Mouse (Mus musculus) hindbrain, embryonic 11.5 days (tissue): ENCODE data around the gene Sox6. TPM values are rescaled to one million over a fixed set of nuclear protein-coding genes. Genes with fewer than 3 reads are reported as not detected.

Experiments
- ATAC-seq: fragments of 200-750 bp; cut with Nextera tagmentation; 2 replicates; pipeline ENCODE4 v1.8.0; 2017; ENCODE audit warnings: mild to moderate bottlenecking, moderate TSS enrichment, moderate library complexity; ENCODE audit not compliant: low FRiP score
- DNase-seq: peaks from one replicate; pipeline ENCODE4 v3.0.0-alpha.2; 2015; ENCODE audit warnings: low spot score
- H3K27ac ChIP-seq: fragments of 300-500 bp; sonication (generic); 2 replicates; pipeline ENCODE4 v1.5.1; 2014; ENCODE audit warnings: mild to moderate bottlenecking, low read depth, low read length
- H3K27me3 ChIP-seq: fragments of 300-500 bp; sonication (generic); 2 replicates; pipeline ENCODE4 v1.6.1; 2014; ENCODE audit warnings: mild to moderate bottlenecking, low read length, moderate library complexity, mixed read lengths; ENCODE audit not compliant: control insufficient read depth, insufficient read depth
- H3K36me3 ChIP-seq: fragments of 300-500 bp; sonication (generic); 2 replicates; pipeline ENCODE4 v1.6.1; 2014; ENCODE audit warnings: mild to moderate bottlenecking, low read length, moderate library complexity, mixed read lengths; ENCODE audit not compliant: control insufficient read depth, insufficient read depth
- H3K4me1 ChIP-seq: fragments of 300-500 bp; sonication (generic); replicated peaks from 2 replicates; pipeline ENCODE4 v1.6.1; 2014; ENCODE audit warnings: low read length, mixed read lengths; ENCODE audit not compliant: control insufficient read depth, insufficient read depth
- H3K4me2 ChIP-seq: fragments of 300-500 bp; sonication (generic); replicated peaks from 2 replicates; pipeline ENCODE4 v1.6.1; 2014; ENCODE audit warnings: mild to moderate bottlenecking, low read depth, low read length
- H3K4me3 ChIP-seq: fragments of 300-500 bp; sonication (generic); 2 replicates; pipeline ENCODE4 v1.5.1; 2014; ENCODE audit warnings: low read depth, low read length
- H3K9ac ChIP-seq: fragments of 300-500 bp; sonication (generic); 2 replicates; pipeline ENCODE4 v1.6.1; 2014; ENCODE audit warnings: low read depth, low read length
- H3K9me3 ChIP-seq: fragments of 300-500 bp; sonication (generic); 2 replicates; pipeline ENCODE4 v1.6.1; 2016; ENCODE audit warnings: low read length; ENCODE audit not compliant: control insufficient read depth
- WGBS: fragments of 180-500 bp; shearing (Covaris S2); extraction: QIAGEN DNeasy Blood & Tissue Kit; methylation state at CpG from one replicate; pipeline ENCODE4 v1.1.7; 2014; 5-methylcytosine and 5-hydroxymethylcytosine counted together
- polyA plus RNA-seq: library from polyadenylated mRNA; unstranded; fragments of >200 nt; fragmentation: Nextera tagmentation; extraction: Ambion mirVana; gene quantifications from 2 replicates; pipeline ENCODE4 v1.2.1, GENCODE M21; 2014

Gene Sox6
- polyA plus RNA-seq, 1 experiment from 2014 or later, result 49.4 TPM

GRCm38 (mm10) chr7:115453713-115454073 is 584.9 kb downstream of the Sox6 start:
- DNase-seq, result no peak

GRCm38 (mm10) chr7:115453042-115453712 is 585.4 kb downstream of the Sox6 start:
- ATAC-seq (peak; percentile 54; the same call in 1 of the 2 replicates), DNase-seq (peak; percentile 86)
- Histone ChIP-seq H3K9me3 (no peaks in the 10 kb centered on the region), H3K4me2 (no peak overlapping the region), H3K4me3 (no peak overlapping the region), H3K9ac (no peak overlapping the region), H3K36me3 (no peaks in the 10 kb centered on the region), H3K27ac (no peak overlapping the region), H3K4me1 (no peaks in the 10 kb centered on the region), H3K27me3 (no peaks in the 10 kb centered on the region)
- WGBS, result 28% methylated on average over 21 of the region's 21 CpGs

More at GRCm38 (mm10) chr7:115453713-115454073, 584.9 kb downstream of the Sox6 start:
- no peaks in the 10 kb centered on the region for H3K9me3 ChIP-seq
- H3K4me2 ChIP-seq, result no peak overlapping the region
- H3K4me1 ChIP-seq, result no peaks in the 10 kb centered on the region
- no peak overlapping the region for H3K9ac ChIP-seq
- no peaks in the 10 kb centered on the region for H3K36me3 ChIP-seq
- no peak overlapping the region for H3K27ac ChIP-seq
- H3K27me3 ChIP-seq, result no peaks in the 10 kb centered on the region
- H3K4me3 ChIP-seq, result no peak overlapping the region
- WGBS, result 49% methylated on average over 7 of the region's 7 CpGs
- ATAC-seq, result no peak

DNA sequence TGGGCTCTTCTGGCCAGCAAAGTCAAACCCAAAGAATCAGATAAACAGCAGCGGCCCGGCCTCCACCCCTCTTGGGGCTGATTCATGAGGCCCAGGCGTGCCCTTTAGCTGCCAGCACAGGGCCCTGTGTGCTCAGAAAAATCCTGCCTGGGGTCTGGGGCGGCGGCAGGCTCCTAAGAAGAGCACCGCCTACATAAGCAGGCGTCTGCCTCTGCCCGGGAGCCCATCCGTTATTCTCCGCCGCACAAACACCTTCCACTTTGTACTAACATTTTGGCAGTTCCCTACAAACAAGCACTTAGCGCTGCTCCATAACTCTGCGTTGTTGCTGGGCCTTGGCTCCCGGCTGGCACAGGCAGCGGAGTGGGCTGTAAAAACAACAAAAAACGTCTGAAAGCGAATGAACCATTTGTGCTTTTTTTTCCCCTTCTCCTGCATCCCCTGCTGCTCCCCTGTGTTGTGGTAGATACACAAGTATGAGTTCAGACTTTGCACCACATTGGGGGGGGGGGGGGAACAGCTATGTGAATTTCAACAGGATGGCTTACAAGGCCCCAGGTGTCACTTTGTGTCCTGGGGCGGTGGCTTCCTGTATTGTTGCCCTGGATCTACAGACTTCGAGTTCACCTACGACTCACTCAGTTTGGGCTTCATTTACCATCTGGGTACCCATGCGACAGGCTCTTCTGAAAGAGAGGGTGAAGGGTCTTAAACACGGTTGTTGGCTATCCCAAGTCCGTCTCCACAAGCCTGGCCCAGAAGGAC is 588.0 kb downstream of the Sox6 start:
- WGBS, result 41% methylated on average over 23 of the region's 23 CpGs
- Histone ChIP-seq H3K36me3 (no peaks in the 10 kb centered on the region), H3K4me1 (peaks cover 3% of the 10 kb centered on the region; the same call in 1 of the 2 replicates), H3K27me3 (no peaks in the 10 kb centered on the region), H3K4me3 (no peak overlapping the region), H3K9me3 (no peaks in the 10 kb centered on the region), H3K9ac (no peak overlapping the region), H3K4me2 (no peak overlapping the region), H3K27ac (no peak overlapping the region)
- ATAC-seq (no peak), DNase-seq (no peak)

DNA sequence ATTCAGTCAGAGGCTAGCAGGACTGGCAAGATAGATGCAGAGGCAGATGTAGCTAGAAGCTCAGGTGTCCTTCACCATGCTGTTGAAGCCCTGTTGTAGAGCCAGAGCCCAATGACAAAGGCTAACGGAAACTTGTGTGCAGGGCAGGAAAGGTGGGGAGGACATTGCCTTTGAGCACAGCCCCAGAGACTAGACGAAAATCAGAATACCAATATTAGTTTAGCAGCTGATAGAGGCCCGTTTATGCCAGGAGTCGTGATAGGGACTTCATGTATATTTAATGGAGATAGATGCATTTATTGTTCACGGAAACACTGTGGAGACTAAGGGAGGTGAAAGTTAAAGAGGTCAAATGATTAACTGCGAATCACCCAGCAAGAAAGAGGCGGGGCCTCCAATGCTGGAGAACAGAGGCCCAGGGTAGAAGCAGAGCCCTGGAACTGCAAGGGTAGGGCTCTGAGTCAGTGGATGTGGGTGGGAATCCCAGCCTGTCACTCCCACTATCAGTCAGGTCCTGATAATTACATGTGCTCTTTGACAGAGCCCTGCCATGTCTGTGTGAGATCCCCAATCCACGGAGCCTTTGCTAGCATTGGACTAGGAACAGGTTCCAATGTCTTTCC is 590.1 kb downstream of the Sox6 start:
- Histone ChIP-seq H3K27ac (no peak overlapping the region), H3K9ac (no peak overlapping the region), H3K9me3 (no peaks in the 10 kb centered on the region), H3K4me3 (no peak overlapping the region), H3K27me3 (no peaks in the 10 kb centered on the region), H3K4me2 (no peak overlapping the region), H3K36me3 (no peaks in the 10 kb centered on the region), H3K4me1 (peaks cover 3% of the 10 kb centered on the region; the same call in 1 of the 2 replicates)
- DNase-seq, result no peak
- ATAC-seq, result no peak
- WGBS, result 60% methylated on average over 8 of the region's 8 CpGs

DNA sequence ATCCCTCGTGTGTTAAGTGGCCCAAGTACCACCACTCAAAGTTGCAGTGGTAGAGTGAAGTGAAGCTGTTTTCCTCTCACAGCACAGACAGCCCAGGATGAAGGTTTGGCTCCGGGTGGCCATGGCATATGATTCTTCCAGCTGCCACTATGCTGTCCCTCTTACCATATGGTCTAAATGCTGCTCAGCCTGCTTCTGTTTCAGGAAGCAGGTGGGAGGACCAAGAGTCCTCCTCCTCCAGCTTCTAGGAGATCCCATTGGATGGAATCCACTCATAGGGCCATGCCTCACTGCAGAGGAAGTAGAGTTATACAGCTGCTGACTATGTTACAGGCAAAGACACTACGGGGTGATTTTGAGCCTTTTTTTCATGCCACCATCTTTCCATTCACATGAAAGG is 591.5 kb downstream of the Sox6 start:
- no peak for ATAC-seq
- 75% methylated on average over 3 of the region's 3 CpGs for WGBS
- Histone ChIP-seq H3K9ac (no peak overlapping the region), H3K36me3 (no peaks in the 10 kb centered on the region), H3K4me3 (no peak overlapping the region), H3K9me3 (no peaks in the 10 kb centered on the region), H3K4me1 (peaks cover 3% of the 10 kb centered on the region; the same call in 1 of the 2 replicates), H3K27me3 (no peaks in the 10 kb centered on the region), H3K4me2 (no peak overlapping the region), H3K27ac (no peak overlapping the region)
- DNase-seq, result no peak

DNA sequence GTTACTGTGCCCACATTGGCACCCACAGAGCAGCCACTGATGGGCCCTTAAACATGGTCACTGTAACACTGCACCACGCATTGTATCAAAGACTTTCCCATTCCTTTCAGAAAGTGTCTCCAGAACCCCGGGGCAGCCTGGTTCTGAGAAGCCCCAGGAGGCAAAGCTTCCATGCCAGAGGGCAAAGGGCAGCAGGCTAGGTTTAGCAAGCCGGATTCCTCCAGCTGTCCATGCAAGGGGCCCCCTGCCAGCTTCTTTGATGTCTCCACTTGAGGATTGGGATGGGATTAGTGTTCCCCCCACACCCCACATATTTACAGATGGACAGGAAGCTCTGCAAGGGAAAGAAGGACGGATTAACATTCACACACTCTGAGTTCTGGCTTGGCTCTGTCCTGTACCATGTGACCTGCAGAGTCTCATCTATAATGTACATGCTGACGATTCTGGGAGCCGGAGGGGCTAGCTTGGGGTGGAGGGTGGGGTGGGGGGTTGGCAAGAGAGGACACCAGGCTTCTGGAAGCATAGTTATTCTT is 592.0 kb downstream of the Sox6 start:
- Histone ChIP-seq H3K27me3 (no peaks in the 10 kb centered on the region), H3K27ac (no peak overlapping the region), H3K4me3 (no peak overlapping the region), H3K9me3 (no peaks in the 10 kb centered on the region), H3K9ac (no peak overlapping the region), H3K36me3 (no peaks in the 10 kb centered on the region), H3K4me1 (peaks cover 3% of the 10 kb centered on the region; the same call in 1 of the 2 replicates), H3K4me2 (no peak overlapping the region)
- DNase-seq (no peak), ATAC-seq (no peak)
- WGBS, result 26% methylated on average over 6 of the region's 6 CpGs

DNA sequence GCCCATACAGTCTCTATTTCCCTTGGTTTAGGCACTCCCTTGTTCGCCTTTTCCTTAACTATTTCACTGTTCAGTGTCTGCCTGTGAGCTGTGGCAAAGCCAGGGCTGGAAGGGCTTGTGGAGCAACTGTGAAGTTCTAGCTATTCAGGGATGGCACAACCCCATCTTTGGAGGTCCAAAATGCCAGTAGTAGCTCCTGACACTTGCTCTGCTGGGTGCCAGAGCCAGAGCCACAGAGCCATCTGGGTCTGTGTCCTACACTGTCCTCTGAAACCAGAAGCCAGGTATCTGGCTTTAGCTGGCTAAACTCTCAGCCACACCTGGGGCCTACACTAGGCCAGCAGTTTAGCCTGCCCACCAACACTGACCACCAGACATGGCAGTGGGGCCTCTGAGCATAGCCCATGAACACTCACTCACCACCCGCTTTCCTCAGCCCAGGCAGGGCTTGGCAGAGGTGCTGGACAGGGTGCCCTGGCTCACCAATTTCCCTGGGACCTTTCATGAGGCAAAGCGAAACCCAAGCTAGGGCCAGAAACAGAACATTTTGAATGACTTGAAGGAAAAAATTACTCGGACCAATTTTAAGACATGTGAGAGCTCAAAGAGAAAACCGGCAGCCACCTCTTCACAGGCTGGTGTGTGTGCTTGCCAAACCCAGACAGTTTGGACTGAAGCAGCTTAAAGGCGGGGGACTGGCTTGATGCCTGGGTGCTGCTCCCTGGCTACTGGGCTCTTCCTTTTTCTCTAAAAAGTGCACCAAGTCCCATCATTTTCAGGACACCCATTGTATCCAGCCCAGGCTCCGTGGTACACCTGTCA is 612.2 kb downstream of the Sox6 start:
- DNase-seq, result no peak
- no peaks in the 10 kb centered on the region for H3K27me3 ChIP-seq
- H3K4me1 ChIP-seq, result no peaks in the 10 kb centered on the region
- ATAC-seq, result no peak
- no peaks in the 10 kb centered on the region for H3K9me3 ChIP-seq
- no peak overlapping the region for H3K4me2 ChIP-seq
- no peaks in the 10 kb centered on the region for H3K36me3 ChIP-seq
- no peak overlapping the region for H3K4me3 ChIP-seq
- WGBS, result 91% methylated on average over 7 of the region's 7 CpGs
- no peak overlapping the region for H3K9ac ChIP-seq
- H3K27ac ChIP-seq, result no peak overlapping the region

DNA sequence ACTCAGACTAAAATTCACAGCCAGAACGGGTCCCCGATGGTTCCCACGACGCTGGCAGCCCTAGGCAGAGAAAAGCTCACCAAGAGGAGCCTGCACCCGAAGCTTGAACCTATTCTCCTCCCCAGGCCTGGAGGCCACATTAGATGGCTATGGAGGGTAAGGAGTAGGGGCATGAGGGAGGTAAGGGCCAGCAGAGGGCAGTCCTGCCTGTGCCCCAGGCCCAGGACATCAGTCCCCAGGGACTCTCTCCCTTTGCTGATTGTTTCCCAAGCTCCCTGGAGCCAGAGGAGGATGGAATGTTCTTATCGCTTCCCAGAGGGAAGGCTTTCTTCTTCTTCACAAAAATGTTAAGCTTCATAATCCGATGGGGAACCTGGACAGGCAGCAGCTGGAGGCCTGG is 615.8 kb downstream of the Sox6 start:
- no peak overlapping the region for H3K4me3 ChIP-seq
- H3K9me3 ChIP-seq, result no peaks in the 10 kb centered on the region
- no peak overlapping the region for H3K4me2 ChIP-seq
- no peaks in the 10 kb centered on the region for H3K36me3 ChIP-seq
- 78% methylated on average over 7 of the region's 7 CpGs for WGBS
- H3K27me3 ChIP-seq, result no peaks in the 10 kb centered on the region
- no peaks in the 10 kb centered on the region for H3K4me1 ChIP-seq
- DNase-seq (no peak), ATAC-seq (no peak)
- H3K27ac ChIP-seq, result no peak overlapping the region
- H3K9ac ChIP-seq, result no peak overlapping the region
